Mouse (Mus musculus) frontal cortex, postnatal 14 days (tissue): ENCODE results near the gene Mblac1.

Experiments used
- DNase-seq, 2 experiments: peaks; one replicate each; pipeline ENCODE4 v3.0.0; 2022; ENCODE audit warnings: low spot score in 2 of 2

Gene Mblac1

GRCm38 (mm10) chr5:138193771-138194727 lies at the start of gene Mblac1:
Gene Mblac1, plus strand, starts transcription at chr5:138194314.
- peak; percentile 71 to 73 for DNase-seq

DNA sequence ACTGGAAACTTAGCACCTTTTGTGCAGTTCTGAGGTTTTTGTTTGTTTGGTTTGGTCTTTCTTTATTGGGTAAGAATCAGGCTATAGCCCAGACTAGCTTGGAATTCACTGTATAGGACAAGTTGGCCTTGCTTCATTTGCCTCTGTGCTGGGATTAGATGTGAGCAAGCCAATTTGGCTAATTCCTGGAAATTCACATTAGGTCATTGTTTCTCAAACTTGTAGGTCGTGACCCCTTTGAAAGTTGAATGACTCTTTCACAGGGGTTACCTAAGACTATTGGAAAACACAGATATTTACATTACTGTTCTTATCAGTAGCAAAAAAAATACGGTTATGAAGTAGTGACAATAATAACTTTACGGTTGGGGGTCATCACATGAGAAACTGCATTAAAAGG lies 39.7 kb upstream of the Mblac1 start:
- no peak for DNase-seq

DNA sequence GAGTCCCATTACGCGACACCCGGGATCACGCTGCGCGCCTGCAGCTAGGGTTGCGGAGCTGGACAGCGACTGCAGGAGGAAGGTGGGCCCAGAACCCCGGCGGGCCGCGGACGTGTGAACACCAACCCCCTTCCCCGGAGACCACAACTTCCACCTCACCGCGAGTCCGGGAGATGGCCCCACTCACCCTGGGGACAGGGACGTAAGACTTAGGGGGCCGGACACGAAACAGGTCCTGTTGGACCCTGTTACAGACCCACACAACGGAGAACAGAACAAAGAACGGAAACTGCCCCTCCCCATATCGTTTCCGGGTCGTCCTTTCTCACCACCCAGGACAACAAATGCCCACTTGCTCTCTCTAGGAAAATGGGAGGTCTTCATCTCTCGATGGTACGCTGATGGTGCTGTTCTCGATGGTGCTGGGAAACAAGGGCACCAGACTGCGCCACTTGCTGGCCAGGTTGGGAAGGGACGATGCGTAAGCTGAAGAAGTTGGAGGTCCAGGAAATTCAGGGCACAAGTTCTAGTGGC lies 38.6 kb upstream of the Mblac1 start, which contains the start of gene Zfp113:
Gene Zfp113, minus strand, starts transcription at position 302 of the 534 bp plus-strand sequence.
- peak; percentile 79 to 85 for DNase-seq

- no peak for DNase-seq
Observed at GRCm38 (mm10) chr5:138160224-138160762, 33.8 kb upstream of the Mblac1 start.

GRCm38 (mm10) chr5:138160842-138161665 lies 33.1 kb upstream of the Mblac1 start, which contains the start of gene Cops6:
Gene Cops6, plus strand, starts transcription at chr5:138161071.
- DNase-seq = peak; percentile 88 to 91

GRCm38 (mm10) chr5:138163046-138163445 lies 31.1 kb upstream of the Mblac1 start:
- no peak for DNase-seq

- DNase-seq = no peak
Observed at GRCm38 (mm10) chr5:138163610-138164009, 30.5 kb upstream of the Mblac1 start.

DNA sequence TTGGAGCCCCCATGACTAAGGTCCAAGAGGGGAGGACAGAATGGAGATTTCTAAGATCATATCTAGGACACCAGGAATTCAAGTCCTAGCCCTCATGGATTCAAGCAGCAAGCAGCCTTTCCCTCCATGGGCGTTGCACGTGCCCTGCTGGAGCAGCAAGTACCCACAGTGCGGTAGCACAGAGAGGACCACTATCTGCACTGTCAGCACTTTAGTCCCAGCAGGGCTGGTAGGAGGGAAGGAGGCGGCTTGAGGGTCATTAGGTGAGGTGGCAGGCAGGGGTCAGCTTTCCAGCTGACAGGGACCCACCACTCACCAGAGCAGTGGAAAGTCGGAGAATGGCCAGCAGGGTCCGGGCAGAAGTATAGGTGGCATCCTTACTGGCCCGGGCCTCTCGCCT lies 28.5 kb upstream of the Mblac1 start:
- DNase-seq = no peak

DNA sequence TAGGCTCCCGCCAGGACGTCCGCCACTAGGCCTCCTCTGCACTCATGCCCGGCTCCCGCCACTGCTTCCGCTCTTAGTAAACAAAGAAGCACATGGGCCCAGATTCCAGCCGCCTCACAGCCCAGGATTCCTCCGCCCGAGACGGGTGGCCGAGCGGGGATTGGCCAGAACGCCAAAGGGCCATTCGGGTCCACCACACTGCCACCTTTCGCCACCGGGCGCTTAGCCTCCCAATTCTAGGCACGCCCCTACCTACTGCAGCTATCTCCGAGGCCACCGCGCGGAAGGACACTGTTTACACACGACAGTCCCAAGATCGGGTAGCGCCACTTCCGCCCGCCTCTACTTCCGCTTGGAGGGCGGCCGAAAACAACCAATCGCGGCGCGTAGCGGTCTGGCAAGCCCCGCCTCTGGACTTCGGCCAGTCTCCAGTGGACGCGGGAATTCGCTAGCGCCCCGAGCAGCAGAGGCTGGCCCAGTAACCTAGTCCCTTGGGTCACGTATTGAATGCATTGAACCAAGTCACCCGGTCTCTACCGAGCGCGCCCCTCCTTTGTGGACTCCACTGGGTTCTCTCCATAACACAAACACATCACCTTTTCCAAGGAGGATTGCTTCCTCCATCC lies 23.1 kb upstream of the Mblac1 start:
- DNase-seq = peak; percentile 91 to 92

DNA sequence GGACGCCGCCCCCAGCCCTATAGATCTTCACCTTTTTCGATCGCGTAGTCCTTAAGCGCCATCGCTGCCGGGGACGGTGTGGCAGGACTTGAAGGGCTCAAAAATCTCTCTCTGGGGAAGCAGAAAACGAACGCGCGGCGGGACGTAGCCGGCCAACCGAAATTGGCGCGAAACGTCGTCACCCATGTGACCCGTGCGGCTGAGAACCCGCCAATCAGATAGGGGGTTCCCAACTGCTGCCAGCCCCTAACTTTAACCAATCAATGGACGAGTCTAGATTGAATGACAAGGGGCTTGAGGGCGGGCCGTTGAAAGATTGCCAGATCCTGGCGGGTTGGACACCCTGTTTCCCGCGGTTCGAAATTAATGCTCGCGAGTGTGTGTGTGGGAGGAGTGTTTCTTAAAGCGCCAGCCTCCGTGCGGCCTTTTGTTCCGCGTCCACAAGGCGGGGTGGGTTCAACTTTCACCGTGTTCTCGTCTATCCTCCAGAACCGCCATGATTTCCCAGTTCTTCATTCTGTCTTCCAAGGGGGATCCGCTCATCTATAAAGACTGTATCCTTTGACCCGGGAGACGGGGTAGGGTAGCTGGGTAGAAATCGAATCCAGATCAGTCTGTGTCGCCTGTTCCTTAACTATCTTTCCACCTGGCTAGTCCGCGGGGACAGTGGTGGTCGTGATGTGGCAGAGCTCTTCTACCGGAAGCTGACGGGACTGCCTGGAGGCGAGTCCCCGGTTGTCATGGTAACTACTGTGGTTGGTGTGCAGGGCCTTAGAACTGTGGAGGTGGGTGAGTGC lies 22.2 kb upstream of the Mblac1 start, which contains the start of the genes Ap4m1 and Mcm7:
Gene Ap4m1, plus strand, starts transcription at position 308 of the 797 bp plus-strand sequence.
Gene Mcm7, minus strand, starts transcription at position 728 of the 797 bp plus-strand sequence.
- DNase-seq = peak; percentile 97

- DNase-seq = no peak
Observed at GRCm38 (mm10) chr5:138173217-138173616, 20.9 kb upstream of the Mblac1 start.

DNA sequence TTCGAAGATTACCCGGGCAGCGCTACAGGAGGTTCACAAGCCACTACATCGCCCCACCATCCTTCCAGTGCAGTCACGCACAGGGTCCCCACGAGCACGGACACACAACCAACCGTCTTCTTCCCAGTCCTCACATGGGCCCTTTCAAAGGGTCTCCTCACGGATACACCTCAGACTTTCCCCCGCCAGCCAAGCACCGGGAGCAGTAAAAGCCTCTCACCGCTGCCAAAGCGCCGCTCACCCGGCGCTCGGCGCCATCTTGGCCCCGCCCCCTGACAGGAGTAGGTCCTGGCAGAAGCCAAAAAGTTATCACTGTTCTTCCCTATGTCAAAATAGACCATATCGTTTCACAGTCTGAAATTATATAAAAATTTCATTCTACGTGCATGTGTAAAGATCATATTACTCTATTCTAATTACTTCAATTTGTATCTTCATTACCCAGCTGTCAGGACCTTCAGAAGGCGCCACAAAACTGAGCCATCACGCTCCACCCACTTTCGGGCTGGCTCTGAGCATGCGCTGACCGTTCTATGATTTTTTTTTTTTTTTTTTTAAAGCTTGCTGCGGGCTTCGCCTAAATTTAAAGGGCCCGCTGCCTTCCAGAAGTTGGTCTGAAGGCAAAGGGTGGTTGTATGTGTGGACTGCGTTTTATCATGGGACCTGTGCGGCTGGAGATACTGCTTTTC lies 7.0 kb upstream of the Mblac1 start, which contains the start of the genes Taf6 and Cnpy4:
Gene Taf6, minus strand, starts transcription at position 502 of the 689 bp plus-strand sequence.
Gene Cnpy4, plus strand, starts transcription at position 536 of the 689 bp plus-strand sequence.
- peak; percentile 63 to 73 for DNase-seq

DNA sequence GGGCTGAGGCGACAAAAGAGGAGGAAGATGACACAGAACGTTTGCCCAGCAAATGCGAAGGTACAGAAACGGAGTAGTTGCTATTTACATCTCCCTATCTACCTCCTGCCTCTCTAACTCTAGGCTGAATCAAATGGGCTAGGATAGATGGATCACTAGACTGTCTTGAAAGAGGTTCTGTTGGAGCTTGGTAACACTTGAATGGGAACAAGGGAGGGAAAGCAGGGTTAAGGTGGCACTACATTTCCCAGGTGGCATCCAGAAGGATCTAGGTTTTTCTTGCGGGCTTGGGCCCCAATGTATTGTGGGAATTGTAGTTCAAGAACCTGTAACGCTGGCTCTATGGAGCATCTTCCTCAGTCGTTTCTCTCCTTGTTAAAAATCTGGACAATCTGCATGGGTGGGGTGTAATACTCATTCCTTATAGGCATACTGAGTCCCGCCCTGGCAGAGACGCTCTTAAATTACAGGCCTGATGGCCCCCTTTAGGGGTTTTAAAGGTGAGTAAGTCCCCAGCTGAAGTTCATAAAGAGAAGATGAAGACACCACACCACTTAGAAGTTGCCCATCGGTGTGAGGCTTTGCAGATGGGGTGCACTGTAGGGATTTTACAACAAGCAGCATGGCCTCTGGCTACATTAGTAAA lies 6.3 kb upstream of the Mblac1 start:
- DNase-seq = peak; percentile 54 to 55

DNA sequence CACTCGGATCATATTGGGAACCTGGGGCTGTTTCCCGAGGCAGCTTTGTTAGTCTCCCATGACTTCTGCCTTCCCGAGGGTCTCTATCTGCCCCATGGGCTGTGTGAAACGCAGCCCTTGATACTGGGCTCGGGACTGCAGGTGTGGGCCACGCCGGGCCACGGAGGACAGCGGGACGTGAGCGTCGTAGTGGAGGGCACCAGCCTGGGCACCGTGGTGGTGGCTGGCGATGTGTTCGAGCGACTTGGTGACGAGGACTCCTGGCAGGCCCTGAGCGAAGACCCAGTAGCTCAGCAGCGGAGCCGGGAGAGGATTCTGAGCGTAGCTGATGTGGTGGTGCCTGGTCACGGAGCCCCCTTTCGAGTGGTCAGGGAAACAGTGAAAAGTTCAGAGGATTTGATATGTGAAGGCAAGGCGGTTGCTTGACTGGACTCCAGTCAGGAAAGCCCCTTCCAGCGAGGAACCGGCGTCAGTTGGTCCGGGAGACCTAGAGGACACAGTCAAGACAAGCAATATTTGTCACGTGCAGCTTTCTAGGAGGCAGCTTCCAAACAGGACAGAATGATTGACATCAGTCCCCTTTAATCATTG lies 736 bp downstream of the Mblac1 start:
- peak in 1 of 2 experiments; percentile 35 for DNase-seq

- DNase-seq = no peak
Observed at GRCm38 (mm10) chr5:138195463-138195862, 1.3 kb downstream of the Mblac1 start.

DNA sequence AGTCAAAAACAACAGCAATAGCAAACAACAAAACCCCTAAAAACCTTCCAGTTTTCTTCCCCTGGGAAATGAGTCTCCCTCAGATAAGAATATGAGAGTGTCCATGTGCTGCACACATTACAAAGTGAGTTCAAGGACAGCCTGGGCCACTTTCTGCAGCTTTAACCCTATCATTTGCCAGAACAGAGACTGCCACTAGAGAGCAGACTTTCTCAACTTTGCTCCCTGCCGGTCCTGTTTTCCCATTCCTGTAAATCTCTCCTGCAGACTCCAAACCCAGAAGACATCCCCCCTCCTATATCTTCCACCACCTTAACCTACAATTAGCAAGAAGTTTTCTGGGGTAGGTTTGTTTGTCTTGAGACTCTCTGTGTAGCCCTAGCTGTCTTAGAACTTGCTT lies 5.5 kb downstream of the Mblac1 start:
- DNase-seq = no peak

- DNase-seq = no peak
Observed at GRCm38 (mm10) chr5:138202086-138202485, 8.0 kb downstream of the Mblac1 start.

DNA sequence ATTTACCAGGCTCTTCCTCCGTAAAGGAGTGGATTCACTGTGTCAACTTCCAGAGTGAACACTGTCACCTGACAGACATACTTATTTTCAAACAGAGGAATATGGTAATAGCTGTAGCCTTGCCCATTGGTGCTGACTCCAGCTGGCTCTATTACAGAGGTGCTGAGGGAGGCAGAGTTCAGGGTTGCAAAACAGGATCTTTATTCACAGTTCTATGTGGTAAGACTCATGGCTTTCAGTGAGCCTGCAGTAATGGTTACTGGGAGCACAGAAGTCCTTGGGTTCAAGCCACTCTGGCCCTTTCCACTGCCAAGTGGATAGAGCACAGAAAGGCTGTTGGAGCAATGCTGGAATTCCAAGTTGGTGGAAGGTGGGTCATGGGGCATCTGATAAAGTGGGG lies 13.1 kb downstream of the Mblac1 start:
- no peak for DNase-seq
